Mouse (Mus musculus) right cerebral cortex, postnatal 10 days (tissue): Measurements from ENCODE around the gene Rps17.

Source experiments
- DNase-seq, 2 experiments: peaks; one replicate each; pipeline ENCODE4 v3.0.0; 2021; ENCODE audit warnings: low spot score in 2 of 2

Rps17 gene

DNA sequence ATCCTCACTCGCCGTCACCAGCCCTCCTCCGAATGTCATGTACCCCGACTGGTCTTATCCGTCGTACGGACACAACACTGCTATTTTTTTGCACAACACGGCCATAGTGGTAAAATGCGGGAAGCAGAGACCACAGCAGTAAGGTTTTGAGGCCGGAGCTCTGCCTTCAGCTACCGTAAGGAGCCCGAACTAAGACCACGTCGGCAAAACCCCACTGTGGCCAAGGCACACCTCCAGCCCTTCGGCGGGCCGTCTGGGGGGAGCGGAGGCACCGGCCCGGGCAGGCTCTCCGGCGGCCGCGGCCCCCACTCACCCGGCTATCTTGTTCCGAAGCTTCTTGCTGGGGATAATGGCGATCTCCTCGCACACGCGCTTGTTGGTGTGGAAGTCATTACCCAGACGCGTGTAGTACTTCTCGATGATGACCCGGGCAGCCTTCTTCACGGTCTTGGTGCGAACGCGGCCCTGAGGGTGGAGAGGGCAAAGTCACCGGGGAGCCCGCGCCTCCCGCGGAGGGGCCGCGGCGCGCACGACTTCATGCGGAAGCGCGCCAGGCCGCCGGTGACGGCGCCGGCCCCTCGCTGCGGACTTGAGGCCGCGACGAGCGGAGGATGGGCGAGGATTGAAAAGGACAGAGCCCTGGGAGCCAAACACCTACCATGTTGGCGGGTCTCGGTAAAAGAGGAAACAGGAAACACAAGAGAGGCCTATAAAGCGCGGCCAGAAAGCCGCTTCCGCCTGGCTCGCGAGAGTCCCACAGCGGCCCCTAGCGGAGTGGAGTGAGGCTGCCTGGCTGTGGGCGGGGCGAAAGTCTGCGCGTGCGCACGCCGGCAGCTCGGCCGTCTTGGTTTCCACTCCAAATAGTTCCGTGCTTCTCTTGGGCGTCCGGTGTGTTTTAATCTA is at the start of gene Rps17:
Rps17 (minus strand) TSS at position 711 of the 903 bp plus-strand sequence.
- DNase-seq, result peak; percentile 96 to 97

- DNase-seq, result no peak
Observed at GRCm38 (mm10) chr7:81379363-81379762, 34.3 kb upstream of the Rps17 start.

DNA sequence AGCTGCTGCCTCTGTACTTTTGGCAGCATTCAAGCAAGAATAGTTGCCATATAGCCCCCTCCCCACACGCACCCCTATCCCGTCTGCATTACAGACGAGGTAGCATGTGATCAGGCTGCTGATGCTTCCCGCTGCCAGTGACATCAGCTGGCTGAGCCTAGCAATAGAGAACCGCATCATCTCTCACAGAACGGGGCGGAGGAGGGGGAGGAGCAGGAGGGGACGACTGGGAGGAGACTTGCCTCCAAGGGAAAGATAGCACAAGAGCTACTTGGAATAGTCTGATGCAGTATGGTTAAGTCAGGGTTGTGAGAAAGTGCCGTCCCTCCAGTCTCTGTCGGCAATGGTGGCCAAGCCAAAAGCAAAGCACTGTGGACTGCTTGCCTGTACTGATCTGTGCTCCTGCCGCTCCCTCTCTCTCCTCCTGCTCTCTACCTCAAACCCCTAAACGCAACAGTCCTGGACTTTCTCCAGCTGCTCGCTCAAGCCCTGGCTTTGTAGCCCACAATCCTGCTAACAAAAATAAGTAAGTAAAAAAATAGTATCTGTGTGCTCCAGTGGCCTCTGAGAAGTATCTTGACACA is 27.4 kb upstream of the Rps17 start:
- peak; percentile 85 to 86 for DNase-seq

DNA sequence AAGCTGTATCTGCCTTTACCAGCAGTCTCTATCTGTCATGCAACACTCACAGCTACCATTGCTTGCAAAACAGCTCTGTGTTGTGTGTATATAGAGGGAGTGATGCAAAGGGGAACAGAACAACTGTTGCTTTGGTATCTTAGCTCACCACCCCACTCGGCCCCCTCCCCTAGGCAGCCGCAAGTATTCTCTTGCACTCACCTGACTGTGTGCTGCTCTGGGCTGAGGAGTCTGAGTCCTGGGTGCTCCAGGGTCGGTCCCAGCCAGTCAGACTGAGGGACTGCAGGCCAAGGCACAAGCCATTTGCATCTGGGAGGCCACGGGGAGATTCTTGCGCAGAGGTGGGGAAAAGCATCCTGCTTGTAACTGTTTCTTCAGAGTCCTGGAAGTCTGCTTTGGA is 26.8 kb upstream of the Rps17 start:
- DNase-seq, result no peak

DNA sequence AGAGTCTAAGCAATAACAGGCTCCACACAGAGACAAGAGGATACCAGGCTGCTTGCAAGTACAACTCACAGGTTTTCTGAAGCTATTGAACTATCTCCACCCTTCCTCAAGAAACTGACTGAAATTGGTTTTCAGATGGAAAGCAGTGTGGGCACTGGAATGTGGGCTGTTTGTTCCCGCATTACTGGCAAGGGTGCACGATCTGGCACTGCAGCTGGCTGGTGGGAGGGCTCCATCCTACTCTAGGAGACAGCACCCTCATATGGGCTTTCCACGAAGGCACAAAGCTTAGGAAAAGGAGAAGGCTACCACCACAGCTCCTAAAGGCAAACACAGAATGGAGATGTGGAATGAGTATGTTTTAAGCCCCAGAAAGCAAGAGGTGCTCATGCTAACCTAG is 24.7 kb upstream of the Rps17 start:
- DNase-seq, result peak in 1 of 2 experiments; percentile 28

DNA sequence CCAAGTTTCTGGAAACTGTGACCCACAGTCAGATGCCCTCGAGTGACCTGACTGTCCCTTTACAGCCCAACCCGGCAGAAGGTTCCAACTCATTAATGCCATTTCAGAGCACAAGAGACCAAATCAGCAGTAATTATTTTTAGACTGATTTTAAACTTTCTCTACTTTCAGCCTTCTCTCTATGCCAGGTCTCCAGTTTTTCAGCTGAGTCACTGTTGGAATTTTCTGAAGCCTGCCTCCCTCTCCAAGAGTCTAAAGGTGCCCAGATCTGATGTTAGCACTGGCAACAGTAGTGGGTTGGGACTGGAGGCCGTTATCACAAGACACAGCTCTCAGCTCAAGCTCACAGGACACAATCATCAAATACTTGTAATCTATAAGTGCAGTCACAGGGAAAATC is 22.9 kb upstream of the Rps17 start:
- DNase-seq, result no peak

DNA sequence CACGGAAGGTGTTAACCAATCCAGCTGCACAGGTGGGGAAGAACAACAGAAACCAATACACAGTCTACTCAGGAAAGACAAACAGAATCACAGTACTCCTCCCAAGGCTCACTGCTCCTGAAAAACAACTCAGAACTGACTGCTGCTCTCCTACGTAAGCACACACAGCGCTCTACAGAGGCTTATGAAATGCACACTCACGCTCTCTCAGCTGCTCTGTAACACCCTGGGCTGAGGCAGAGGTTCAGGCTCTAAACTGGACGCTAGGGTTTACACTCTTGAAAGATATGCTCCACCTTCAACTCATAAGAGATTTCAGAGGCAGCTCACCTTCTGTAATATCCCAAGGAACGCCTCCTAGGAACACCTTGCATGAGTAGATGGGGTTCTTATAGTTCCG is 11.9 kb upstream of the Rps17 start:
- DNase-seq, result no peak

DNA sequence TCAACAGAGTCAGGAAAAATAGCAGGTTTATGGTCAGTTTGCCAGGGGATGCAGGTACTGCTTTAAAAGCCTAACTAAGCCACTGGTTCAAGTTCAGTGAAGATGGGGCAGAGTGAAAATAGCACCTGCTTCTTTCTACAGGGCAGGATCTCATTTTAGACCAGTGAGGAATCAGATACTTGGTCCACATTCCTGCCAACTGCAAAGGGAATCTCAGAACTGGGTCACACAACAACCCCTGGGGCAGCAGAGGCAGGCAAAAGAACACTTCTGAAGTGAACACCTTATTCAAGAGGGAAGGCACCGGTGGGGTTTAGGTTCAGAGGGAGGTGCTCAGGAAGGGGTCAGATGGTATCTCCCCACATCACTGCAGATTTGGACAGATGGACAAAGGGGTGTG is 11.3 kb upstream of the Rps17 start:
- no peak for DNase-seq

DNA sequence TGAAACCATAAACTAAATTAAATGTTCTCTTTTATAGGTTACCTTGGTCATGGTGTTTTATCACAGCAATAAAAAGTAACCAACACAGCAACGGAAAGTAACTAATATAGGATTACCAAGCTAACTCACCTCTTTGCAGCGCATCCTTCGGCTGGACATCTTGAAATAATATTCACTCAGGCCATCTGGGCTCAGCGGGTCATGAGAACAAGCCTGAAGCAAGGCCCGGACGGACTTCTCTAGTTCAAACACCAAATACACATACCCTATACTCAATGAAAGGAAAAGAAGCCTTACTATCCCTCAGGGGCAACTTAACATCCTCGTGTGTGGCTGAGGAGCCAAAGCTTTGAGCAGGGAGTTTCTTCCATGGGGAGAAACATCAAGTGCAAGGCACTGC is 10.7 kb upstream of the Rps17 start:
- no peak for DNase-seq

GRCm38 (mm10) chr7:81351826-81352225 is 6.8 kb upstream of the Rps17 start:
- no peak for DNase-seq

GRCm38 (mm10) chr7:81348206-81348605 is 3.2 kb upstream of the Rps17 start:
- DNase-seq, result no peak

- no peak for DNase-seq
Observed at GRCm38 (mm10) chr7:81345447-81346170, 555 bp upstream of the Rps17 start.

GRCm38 (mm10) chr7:81343831-81344230 is 1.2 kb downstream of the Rps17 start:
- DNase-seq, result no peak

DNA sequence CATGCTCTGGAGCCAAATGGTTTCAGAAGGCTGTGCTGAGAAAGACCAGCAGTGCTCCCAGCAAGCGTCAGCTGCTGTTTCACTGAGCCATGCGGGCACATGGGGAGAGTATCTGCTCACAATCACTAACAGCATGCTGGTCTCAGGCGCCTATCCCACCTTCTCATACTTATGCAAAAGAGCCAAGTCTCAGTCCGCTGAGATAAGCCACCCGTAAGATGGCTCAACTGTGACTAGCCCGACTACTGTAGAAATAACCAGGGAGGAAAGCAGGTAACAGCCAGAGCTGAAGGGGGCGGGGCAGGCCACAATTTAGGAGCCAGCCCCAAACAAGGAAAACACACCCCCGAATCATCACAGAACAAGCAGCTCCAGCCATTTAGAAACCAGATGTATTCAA is 1.7 kb downstream of the Rps17 start:
- no peak for DNase-seq

- DNase-seq, result no peak
Observed at GRCm38 (mm10) chr7:81342356-81343094, 2.5 kb downstream of the Rps17 start.

GRCm38 (mm10) chr7:81341563-81341962 is 3.5 kb downstream of the Rps17 start:
- no peak for DNase-seq

DNA sequence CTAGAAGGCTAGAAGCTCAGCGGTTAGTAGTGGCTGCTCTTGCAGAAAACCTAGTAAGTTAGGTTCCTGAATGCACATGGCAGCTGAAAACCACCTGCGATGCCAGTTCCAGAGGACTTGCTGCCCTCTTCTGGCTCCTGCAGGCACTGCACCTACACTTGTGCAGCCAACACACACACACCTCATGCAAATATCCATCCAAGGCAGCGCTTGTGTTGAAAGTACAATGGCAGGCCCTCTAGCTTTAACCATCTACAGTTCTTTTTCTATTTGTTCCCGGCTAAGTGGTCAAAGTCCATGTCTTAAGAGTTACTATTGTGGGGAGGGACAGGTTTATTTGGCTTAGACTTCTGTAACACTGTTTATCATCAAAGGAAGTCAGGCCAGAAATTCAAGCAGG is 5.3 kb downstream of the Rps17 start:
- DNase-seq, result peak; percentile 59 to 72

DNA sequence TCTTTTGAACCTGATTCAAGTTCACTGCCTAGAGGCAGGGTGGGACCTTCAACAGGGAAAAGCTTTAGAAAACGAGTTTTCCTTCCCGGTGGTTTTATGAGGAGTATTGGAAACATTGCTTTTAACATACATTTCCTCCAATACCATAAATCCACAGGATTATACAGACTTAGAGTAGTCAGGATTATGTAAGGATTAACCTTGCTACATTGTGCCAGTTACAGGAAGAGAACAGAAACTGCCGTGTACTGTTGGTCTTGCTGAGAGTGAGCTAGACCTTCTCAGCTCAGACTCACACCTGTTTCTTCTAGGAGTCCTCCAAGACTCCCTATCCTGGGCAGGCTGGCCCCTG is 6.6 kb downstream of the Rps17 start:
- DNase-seq, result no peak

DNA sequence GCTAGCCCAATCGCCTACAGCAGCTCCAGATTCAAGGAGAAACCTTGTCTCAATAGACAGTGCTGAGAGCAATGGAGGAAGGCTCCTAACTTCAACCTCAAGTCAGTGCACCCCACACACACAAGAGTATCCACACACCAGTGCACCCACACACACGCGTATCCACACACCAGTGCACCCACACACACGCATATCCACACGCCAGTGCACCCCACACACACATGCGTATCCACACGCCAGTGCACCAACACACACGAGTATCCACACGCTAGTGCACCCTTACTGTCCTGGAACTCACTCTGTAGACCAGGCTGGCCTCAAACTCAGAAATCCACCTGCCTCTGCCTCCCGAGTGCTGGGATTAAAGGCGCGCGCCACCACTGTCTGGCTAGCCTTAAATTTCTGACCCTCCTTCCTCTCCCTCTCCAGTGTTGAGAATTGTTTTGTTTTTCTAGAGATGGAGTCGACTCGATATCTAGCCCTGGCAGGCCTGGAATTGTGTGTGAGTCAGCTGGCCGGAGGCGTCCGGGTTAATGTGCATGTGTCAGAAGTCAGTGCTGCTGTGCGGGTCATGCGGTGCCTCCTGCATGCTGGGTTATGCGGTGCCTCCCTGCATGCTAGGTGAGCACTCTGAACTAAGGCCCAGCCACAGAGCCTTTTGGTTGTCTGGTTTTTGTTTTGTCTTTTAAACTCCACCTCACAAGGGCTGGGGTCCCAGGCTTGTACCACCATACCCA is 7.1 kb downstream of the Rps17 start:
- DNase-seq, result no peak

DNA sequence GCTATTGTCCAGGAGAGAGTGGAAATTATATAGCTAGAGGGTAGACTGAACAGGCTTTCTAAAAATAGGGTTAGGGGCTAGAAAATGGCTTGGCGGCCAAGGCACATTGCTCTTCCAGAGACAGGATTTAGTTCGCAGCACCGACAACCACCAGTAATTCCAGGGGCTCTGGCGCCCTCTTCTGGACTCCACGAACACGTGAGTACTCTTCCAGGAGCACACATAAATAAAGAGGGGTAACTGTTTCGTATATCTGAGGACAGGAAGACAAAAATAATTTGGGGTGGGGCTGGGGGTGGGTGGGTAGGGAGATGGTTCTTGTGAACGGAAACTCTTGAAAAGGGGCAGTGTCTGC is 8.6 kb downstream of the Rps17 start:
- peak in 1 of 2 experiments; percentile 50 for DNase-seq

DNA sequence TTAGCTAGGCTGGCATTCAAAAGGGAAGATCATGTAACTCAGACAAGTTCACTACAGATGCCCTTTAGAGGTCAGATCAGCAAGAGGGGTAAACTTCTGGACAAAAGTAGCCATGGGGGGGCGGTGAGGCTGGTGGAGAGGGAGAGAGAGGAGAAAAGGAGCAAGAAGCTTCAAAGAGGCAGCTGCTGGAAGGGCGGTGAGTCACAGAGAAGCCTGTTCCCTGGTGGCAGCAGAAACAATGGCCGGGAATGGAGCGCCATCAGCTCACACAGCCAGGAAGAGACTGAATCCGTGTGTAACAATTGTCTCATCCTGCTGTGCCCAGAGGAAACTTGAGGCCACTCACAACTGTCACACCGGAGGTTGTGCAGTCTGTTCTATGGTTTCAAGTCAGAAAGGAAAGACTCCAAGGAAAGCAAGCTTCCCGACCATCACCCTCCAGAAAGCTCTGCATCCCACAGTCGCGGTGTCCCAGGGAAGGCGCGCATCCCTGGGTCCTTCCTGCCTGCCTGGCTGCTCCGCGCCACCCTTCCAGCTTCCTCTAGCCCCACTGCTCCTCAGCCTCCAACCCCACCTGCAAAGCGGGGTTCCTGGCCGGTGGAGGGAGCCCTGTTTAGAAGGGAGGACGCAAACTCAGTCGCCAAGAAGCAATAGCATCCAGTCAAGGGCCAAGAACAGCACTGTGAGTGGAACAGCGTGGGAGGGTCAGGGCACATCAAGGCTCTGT is 9.2 kb downstream of the Rps17 start:
- DNase-seq, result no peak
